Mouse (Mus musculus): Measurements from ENCODE around the gene Mcub.

Mcub gene

GRCm38 (mm10) chr3:129969432-129970395, at the start of gene Mcub:
Gene Mcub, minus strand, starts transcription at chr3:129970206.
- peak; percentile 46 for DNase-seq

GRCm38 (mm10) chr3:130012943-130013342, 42.9 kb upstream of the Mcub start:
- no peak for DNase-seq

- no peak for DNase-seq
These were observed 41.2 kb upstream of the Mcub start for GRCm38 (mm10) chr3:130011236-130011635.

- peak; percentile 17 for DNase-seq
These were observed 36.1 kb upstream of the Mcub start for GRCm38 (mm10) chr3:130006141-130006540.

- DNase-seq: no peak
These were observed 30.9 kb upstream of the Mcub start for GRCm38 (mm10) chr3:130000926-130001325.

GRCm38 (mm10) chr3:129998526-129998925, 28.5 kb upstream of the Mcub start:
- no peak for DNase-seq

GRCm38 (mm10) chr3:129998001-129998400, 28.0 kb upstream of the Mcub start:
- no peak for DNase-seq

GRCm38 (mm10) chr3:129997324-129997723, 27.3 kb upstream of the Mcub start:
- DNase-seq: no peak

- DNase-seq: no peak
These were observed 17.3 kb upstream of the Mcub start for GRCm38 (mm10) chr3:129987297-129987696.

- DNase-seq: no peak
These were observed 15.3 kb upstream of the Mcub start for GRCm38 (mm10) chr3:129985335-129985734.

GRCm38 (mm10) chr3:129984797-129985196, 14.8 kb upstream of the Mcub start:
- DNase-seq: no peak

- DNase-seq: no peak
These were observed 12.3 kb upstream of the Mcub start for GRCm38 (mm10) chr3:129982271-129982670.

- DNase-seq: no peak
These were observed 11.8 kb upstream of the Mcub start for GRCm38 (mm10) chr3:129981756-129982155.

GRCm38 (mm10) chr3:129979510-129979909, 9.5 kb upstream of the Mcub start:
- no peak for DNase-seq

- DNase-seq: no peak
These were observed 8.7 kb upstream of the Mcub start for GRCm38 (mm10) chr3:129978716-129979115.

GRCm38 (mm10) chr3:129976317-129976716, 6.3 kb upstream of the Mcub start:
- DNase-seq: no peak

GRCm38 (mm10) chr3:129970529-129971515, 816 bp upstream of the Mcub start:
- peak; percentile 24 for DNase-seq

- no peak for DNase-seq
These were observed 975 bp downstream of the Mcub start for GRCm38 (mm10) chr3:129969031-129969430.

GRCm38 (mm10) chr3:129967874-129968273, 2.1 kb downstream of the Mcub start:
- DNase-seq: no peak

GRCm38 (mm10) chr3:129964681-129965080, 5.3 kb downstream of the Mcub start:
- no peak for DNase-seq

- DNase-seq: no peak
These were observed 7.5 kb downstream of the Mcub start for GRCm38 (mm10) chr3:129962533-129962932.

- DNase-seq: no peak
These were observed 16.7 kb downstream of the Mcub start for GRCm38 (mm10) chr3:129953296-129953695.

- DNase-seq: no peak
These were observed 20.7 kb downstream of the Mcub start for GRCm38 (mm10) chr3:129949158-129949773.
